Mouse (Mus musculus): ENCODE measurements around the gene Rsph10b. TPM values are rescaled to one million over a fixed set of nuclear protein-coding genes. Genes with fewer than 3 reads are reported as not detected.

Gene Rsph10b
- 1 to 10 TPM in 1 of 2 experiments, under 1 TPM in 1; 0.93 to 1.3 TPM for total RNA-seq (2021)
- long read RNA-seq, experiment 1, partial matches to known transcripts: 0 of 1 reads
- long read RNA-seq, experiment 1, other reads (novel, unspliced or antisense): 1 of 1 reads
- long read RNA-seq, experiment 2: 0 reads

- DNase-seq (ENCODE audit: low spot score): no peak
Observed at GRCm38 (mm10) chr5:143932831-143933230, at the start of gene Rsph10b. Gene Rsph10b, plus strand, starts transcription at chr5:143933035.

GRCm38 (mm10) chr5:143885274-143885673 lies 47.6 kb upstream of the Rsph10b start:
- DNase-seq (ENCODE audit: low spot score): no peak

- no peak for DNase-seq (ENCODE audit: low spot score)
Observed at GRCm38 (mm10) chr5:143890741-143891140, 42.1 kb upstream of the Rsph10b start.

GRCm38 (mm10) chr5:143892255-143892886 lies 40.5 kb upstream of the Rsph10b start:
- no peak for DNase-seq (ENCODE audit: low spot score)

GRCm38 (mm10) chr5:143893396-143893795 lies 39.4 kb upstream of the Rsph10b start:
- no peak for DNase-seq (ENCODE audit: low spot score)

- no peak for DNase-seq (ENCODE audit: low spot score)
Observed at GRCm38 (mm10) chr5:143897635-143898330, 35.1 kb upstream of the Rsph10b start, which contains the start of gene Ankrd61. Gene Ankrd61, minus strand, starts transcription at chr5:143897685.

- DNase-seq (ENCODE audit: low spot score): peak; percentile 91
Observed at GRCm38 (mm10) chr5:143902111-143902510, 30.7 kb upstream of the Rsph10b start.

GRCm38 (mm10) chr5:143903813-143904212 lies 29.0 kb upstream of the Rsph10b start:
- no peak for DNase-seq (ENCODE audit: low spot score)

- no peak for DNase-seq (ENCODE audit: low spot score)
Observed at GRCm38 (mm10) chr5:143906429-143906828, 26.4 kb upstream of the Rsph10b start.

GRCm38 (mm10) chr5:143908926-143909325 lies 23.9 kb upstream of the Rsph10b start:
- no peak for DNase-seq (ENCODE audit: low spot score)

GRCm38 (mm10) chr5:143909417-143910400 lies 23.1 kb upstream of the Rsph10b start, which contains the start of the genes Aimp2 and Pms2:
Gene Aimp2, minus strand, starts transcription at chr5:143909847.
Gene Pms2, plus strand, starts transcription at chr5:143909964.
- peak; percentile 98 for DNase-seq (ENCODE audit: low spot score)

- DNase-seq (ENCODE audit: low spot score): no peak
Observed at GRCm38 (mm10) chr5:143916221-143916620, 16.6 kb upstream of the Rsph10b start.

GRCm38 (mm10) chr5:143917418-143917817 lies 15.4 kb upstream of the Rsph10b start:
- peak; percentile 63 for DNase-seq (ENCODE audit: low spot score)

- no peak for DNase-seq (ENCODE audit: low spot score)
Observed at GRCm38 (mm10) chr5:143918120-143918519, 14.7 kb upstream of the Rsph10b start.

GRCm38 (mm10) chr5:143924781-143925452 lies 7.9 kb upstream of the Rsph10b start:
- DNase-seq (ENCODE audit: low spot score): no peak

- no peak for DNase-seq (ENCODE audit: low spot score)
Observed at GRCm38 (mm10) chr5:143927875-143928274, 5.0 kb upstream of the Rsph10b start, which contains the start of gene Gm42421. Gene Gm42421, plus strand, starts transcription at chr5:143928175.

- no peak for DNase-seq (ENCODE audit: low spot score)
Observed at GRCm38 (mm10) chr5:143929291-143929690, 3.5 kb upstream of the Rsph10b start.

GRCm38 (mm10) chr5:143930656-143931055 lies 2.2 kb upstream of the Rsph10b start:
- DNase-seq (ENCODE audit: low spot score): no peak

GRCm38 (mm10) chr5:143931863-143932580 lies 813 bp upstream of the Rsph10b start:
- no peak for DNase-seq (ENCODE audit: low spot score)

GRCm38 (mm10) chr5:143933414-143933813 lies 579 bp downstream of the Rsph10b start:
- no peak for DNase-seq (ENCODE audit: low spot score)
